Mouse (Mus musculus): ENCODE data around the gene Iqgap1. TPM values are rescaled to one million over a fixed set of nuclear protein-coding genes. Genes with fewer than 3 reads are reported as not detected.

Gene Iqgap1
- total and polyA plus RNA-seq, 2 experiments from 2014 or later: 12.3 to 20.6 TPM

DNA sequence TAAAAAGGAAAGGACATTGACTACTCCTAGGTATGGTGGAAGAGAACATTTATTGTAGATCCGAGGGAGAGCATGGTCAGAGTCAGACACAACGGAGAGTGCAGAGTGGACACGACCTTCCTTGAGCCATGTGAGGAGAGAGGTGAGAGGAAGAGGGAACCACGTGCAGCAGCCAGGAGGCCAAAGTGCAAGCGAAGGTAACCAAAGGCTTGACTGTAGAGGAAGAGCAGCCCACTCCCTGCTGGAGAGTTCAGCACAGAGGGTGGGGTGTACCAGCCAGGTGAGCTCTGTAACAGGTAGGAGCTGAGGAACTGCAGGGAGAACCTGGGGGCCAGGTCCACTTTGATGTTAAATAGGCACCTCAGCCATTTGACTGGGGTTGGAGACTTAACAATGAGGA lies 16.4 kb upstream of the Iqgap1 start:
- DNase-seq (ENCODE audit: low spot score): no peak
- Histone ChIP-seq H3K36me3 (ENCODE audit: insufficient read depth, low read length) (no peaks in the 10 kb centered on the region), H3K4me1 (ENCODE audit: insufficient read depth, low read length) (no peaks in the 10 kb centered on the region), H3K27ac (ENCODE audit: low read depth, low read length) (no peak overlapping the region), H3K27me3 (ENCODE audit: insufficient read depth, low read length) (no peaks in the 10 kb centered on the region), H3K4me3 (ENCODE audit: low read depth, low read length) (no peak overlapping the region), H3K4me2 (ENCODE audit: low read depth, low read length, poor library complexity, severe bottlenecking) (no peak overlapping the region), H3K9me3 (ENCODE audit: low read length) (no peaks in the 10 kb centered on the region), H3K9ac (replicated peaks; ENCODE audit: low read length, poor library complexity, severe bottlenecking) (no peak overlapping the region)
- ATAC-seq (ENCODE audit: low FRiP score): no peak
- WGBS: 82% methylated on average over 5 of the region's 5 CpGs
- no peak for TF ChIP-seq CTCF (IDR thresholded peaks at IDR 0.05)

DNA sequence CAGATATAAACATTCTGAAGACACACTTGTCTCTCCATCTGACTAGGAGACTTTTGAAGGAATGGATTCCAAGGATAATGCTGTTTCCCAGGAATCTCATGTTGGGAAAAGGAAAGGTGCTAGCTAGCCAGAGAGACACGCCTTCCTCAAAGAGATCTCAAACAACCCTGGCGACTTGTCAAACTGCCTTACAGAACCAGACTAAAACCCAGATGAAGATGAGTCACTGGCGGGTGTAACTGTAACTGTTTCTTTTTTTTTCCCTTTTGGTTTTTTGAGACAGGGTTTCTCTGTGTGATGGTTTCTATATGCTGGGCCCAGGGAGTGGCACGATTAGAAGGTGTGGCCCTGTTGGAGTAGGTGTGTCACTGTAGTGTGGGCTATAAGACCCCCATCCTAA lies 15.2 kb upstream of the Iqgap1 start:
- no peak for DNase-seq (ENCODE audit: low spot score)
- no peaks in the 10 kb centered on the region for H3K9me3 ChIP-seq (ENCODE audit: low read length)
- H3K36me3 ChIP-seq (ENCODE audit: insufficient read depth, low read length): no peaks in the 10 kb centered on the region
- no peak for ATAC-seq (ENCODE audit: low FRiP score)
- WGBS: 78% methylated on average over 4 of the region's 4 CpGs
- H3K4me3 ChIP-seq (ENCODE audit: low read depth, low read length): no peak overlapping the region
- no peak overlapping the region for H3K27ac ChIP-seq (ENCODE audit: low read depth, low read length)
- no peak overlapping the region for H3K4me2 ChIP-seq (ENCODE audit: low read depth, low read length, poor library complexity, severe bottlenecking)
- no peaks in the 10 kb centered on the region for H3K4me1 ChIP-seq (ENCODE audit: insufficient read depth, low read length)
- TF ChIP-seq CTCF (IDR thresholded peaks at IDR 0.05): no peak
- H3K27me3 ChIP-seq (ENCODE audit: insufficient read depth, low read length): no peaks in the 10 kb centered on the region
- H3K9ac ChIP-seq (replicated peaks; ENCODE audit: low read length, poor library complexity, severe bottlenecking): no peak overlapping the region

DNA sequence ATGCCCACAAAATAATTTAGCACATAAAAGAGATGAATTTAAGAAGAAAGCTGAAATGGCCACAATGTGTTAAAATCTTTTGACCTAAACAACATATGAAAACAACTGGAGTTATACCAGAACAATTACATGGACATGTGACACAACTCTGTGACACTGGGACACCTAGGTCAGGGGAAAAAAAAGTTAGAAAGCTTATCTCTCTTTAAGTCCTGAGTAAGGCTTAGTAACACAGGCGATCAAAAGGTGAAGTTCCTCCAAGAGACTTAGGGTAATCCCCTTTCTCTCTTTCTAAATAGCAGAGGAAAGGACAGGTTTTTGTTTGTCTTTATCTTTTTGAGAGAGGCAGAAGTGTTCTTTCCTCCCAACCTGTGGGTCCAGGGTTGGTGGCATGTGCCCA lies 14.5 kb upstream of the Iqgap1 start:
- Histone ChIP-seq H3K36me3 (ENCODE audit: insufficient read depth, low read length) (no peaks in the 10 kb centered on the region), H3K4me1 (ENCODE audit: insufficient read depth, low read length) (no peaks in the 10 kb centered on the region), H3K27me3 (ENCODE audit: insufficient read depth, low read length) (no peaks in the 10 kb centered on the region), H3K9ac (replicated peaks; ENCODE audit: low read length, poor library complexity, severe bottlenecking) (no peak overlapping the region), H3K4me3 (ENCODE audit: low read depth, low read length) (no peak overlapping the region), H3K27ac (ENCODE audit: low read depth, low read length) (no peak overlapping the region), H3K9me3 (ENCODE audit: low read length) (no peaks in the 10 kb centered on the region), H3K4me2 (ENCODE audit: low read depth, low read length, poor library complexity, severe bottlenecking) (no peak overlapping the region)
- 15% methylated on average over 1 of the region's 1 CpGs for WGBS
- no peak for DNase-seq (ENCODE audit: low spot score)
- ATAC-seq (ENCODE audit: low FRiP score): no peak
- TF ChIP-seq CTCF (IDR thresholded peaks at IDR 0.05): no peak

DNA sequence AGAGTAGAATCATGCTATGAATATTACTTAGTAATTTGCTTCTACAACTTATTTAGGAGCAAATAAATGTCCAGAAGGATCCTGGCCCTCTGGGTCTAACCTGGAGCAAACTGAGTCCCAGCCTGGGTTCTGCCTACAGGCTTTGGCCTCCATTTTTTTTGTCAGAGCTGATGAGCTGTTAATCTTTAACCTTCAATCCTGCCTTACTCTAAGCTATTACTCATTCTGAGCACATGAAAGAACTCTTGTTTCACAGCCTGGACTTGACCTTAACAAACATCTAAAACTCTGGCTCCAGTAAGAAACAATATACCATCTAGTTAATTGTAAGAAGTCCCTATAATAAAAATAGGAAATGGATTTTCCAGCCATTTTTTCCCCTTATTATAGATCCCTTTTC lies 14.0 kb upstream of the Iqgap1 start:
- DNase-seq (ENCODE audit: low spot score) (no peak), ATAC-seq (ENCODE audit: low FRiP score) (no peak)
- Histone ChIP-seq H3K4me2 (ENCODE audit: low read depth, low read length, poor library complexity, severe bottlenecking) (no peak overlapping the region), H3K9ac (replicated peaks; ENCODE audit: low read length, poor library complexity, severe bottlenecking) (no peak overlapping the region), H3K27ac (ENCODE audit: low read depth, low read length) (no peak overlapping the region), H3K9me3 (ENCODE audit: low read length) (no peaks in the 10 kb centered on the region), H3K4me1 (ENCODE audit: insufficient read depth, low read length) (no peaks in the 10 kb centered on the region), H3K27me3 (ENCODE audit: insufficient read depth, low read length) (no peaks in the 10 kb centered on the region), H3K36me3 (ENCODE audit: insufficient read depth, low read length) (no peaks in the 10 kb centered on the region), H3K4me3 (ENCODE audit: low read depth, low read length) (no peak overlapping the region)
- no peak for TF ChIP-seq CTCF (IDR thresholded peaks at IDR 0.05)

DNA sequence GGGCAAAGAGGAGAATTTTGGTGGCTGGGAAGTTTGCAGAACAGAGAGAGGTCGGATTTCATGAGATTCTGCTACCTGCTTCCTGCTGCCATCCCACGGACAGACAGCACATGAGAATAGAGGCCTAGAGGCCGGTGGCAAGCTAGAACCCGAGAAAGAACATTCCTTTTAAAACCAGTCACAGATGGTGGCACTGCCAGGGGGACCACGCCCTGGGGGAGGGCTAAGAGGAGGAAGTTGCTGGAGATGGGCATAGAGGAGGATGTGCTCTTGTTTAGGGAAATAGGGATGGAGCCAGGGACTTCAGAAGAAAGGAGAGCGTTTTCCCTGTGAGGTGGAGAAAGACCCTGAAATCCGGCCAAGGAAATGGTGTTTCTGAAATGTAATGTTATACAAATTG lies 12.5 kb upstream of the Iqgap1 start:
- Histone ChIP-seq H3K4me3 (ENCODE audit: low read depth, low read length) (no peak overlapping the region), H3K9me3 (ENCODE audit: low read length) (no peaks in the 10 kb centered on the region), H3K36me3 (ENCODE audit: insufficient read depth, low read length) (no peaks in the 10 kb centered on the region), H3K27ac (ENCODE audit: low read depth, low read length) (no peak overlapping the region), H3K9ac (replicated peaks; ENCODE audit: low read length, poor library complexity, severe bottlenecking) (no peak overlapping the region), H3K4me2 (ENCODE audit: low read depth, low read length, poor library complexity, severe bottlenecking) (no peak overlapping the region), H3K27me3 (ENCODE audit: insufficient read depth, low read length) (no peaks in the 10 kb centered on the region), H3K4me1 (ENCODE audit: insufficient read depth, low read length) (no peaks in the 10 kb centered on the region)
- no peak for TF ChIP-seq CTCF (IDR thresholded peaks at IDR 0.05)
- WGBS: 54% methylated on average over 7 of the region's 7 CpGs
- DNase-seq (ENCODE audit: low spot score) (no peak), ATAC-seq (ENCODE audit: low FRiP score) (no peak)

DNA sequence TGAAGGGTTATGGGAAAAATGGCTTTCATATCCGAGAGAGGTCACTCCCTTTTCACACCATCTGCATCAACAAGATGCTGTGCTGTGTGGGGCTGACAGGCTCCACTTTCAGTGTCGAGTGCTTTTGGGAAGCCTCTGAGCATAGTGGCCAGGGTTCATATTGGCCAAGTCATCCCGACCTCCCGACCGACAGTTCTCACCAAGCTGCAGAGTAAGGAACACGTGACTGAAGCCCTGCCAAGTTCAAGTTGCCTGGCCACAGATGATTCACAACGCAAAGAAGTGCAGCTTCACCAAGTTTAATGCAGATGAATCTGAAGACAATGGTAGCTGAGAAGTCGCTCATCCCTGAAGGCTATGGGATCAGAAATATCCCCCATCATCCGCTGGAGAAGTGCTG lies 12.0 kb upstream of the Iqgap1 start:
- H3K4me3 ChIP-seq (ENCODE audit: low read depth, low read length): no peak overlapping the region
- TF ChIP-seq CTCF (IDR thresholded peaks at IDR 0.05): no peak
- H3K27ac ChIP-seq (ENCODE audit: low read depth, low read length): no peak overlapping the region
- H3K9me3 ChIP-seq (ENCODE audit: low read length): no peaks in the 10 kb centered on the region
- DNase-seq (ENCODE audit: low spot score) (no peak), ATAC-seq (ENCODE audit: low FRiP score) (no peak)
- WGBS: 48% methylated on average over 9 of the region's 9 CpGs
- no peaks in the 10 kb centered on the region for H3K4me1 ChIP-seq (ENCODE audit: insufficient read depth, low read length)
- H3K27me3 ChIP-seq (ENCODE audit: insufficient read depth, low read length): no peaks in the 10 kb centered on the region
- H3K9ac ChIP-seq (replicated peaks; ENCODE audit: low read length, poor library complexity, severe bottlenecking): no peak overlapping the region
- no peak overlapping the region for H3K4me2 ChIP-seq (ENCODE audit: low read depth, low read length, poor library complexity, severe bottlenecking)
- H3K36me3 ChIP-seq (ENCODE audit: insufficient read depth, low read length): no peaks in the 10 kb centered on the region
